Mouse (Mus musculus): ENCODE results near the gene Sh2d6.
"Not testable (repeated sequence)": the region's sequence is repeated elsewhere in the genome, so short reads cannot be mapped to it uniquely, and the experiment has no call there.

Gene Sh2d6

DNA sequence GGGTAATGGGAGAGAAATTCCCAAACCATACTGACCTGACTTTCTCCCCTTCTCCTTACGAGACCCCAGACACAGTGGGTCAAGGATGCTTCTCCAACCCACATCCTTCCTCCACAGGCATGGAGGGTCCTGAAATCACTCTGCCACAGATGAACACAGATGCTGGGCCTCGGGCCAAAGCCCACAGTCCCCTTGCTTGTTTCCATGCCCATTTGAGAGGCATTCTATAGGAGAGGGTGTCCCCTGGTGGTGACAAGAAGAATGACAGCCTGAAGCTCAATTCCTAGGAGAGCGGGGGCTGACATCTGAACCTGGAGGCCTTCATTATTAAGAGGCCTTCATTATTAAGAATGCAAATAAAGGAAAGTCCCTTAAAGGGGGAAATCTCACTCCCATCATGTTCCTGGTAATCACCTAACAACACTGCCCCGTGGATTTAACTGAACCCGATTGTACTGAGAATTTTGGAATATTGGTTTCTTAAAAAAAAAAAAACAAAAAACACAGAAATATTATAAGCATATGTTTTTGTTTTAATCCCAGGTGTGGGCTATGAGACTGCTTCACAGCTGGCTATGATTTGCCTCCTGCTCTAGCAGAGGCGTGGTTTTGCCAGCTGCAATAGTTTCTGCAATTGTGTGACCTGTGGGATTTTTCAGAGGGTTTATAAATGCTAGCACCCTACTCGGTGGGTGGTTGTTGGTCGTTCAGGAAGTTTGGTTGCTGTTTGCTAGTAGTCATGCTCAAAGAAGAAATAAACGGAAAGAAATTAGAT is 12.7 kb upstream of the Sh2d6 start:
- peak; percentile 60 for DNase-seq

DNA sequence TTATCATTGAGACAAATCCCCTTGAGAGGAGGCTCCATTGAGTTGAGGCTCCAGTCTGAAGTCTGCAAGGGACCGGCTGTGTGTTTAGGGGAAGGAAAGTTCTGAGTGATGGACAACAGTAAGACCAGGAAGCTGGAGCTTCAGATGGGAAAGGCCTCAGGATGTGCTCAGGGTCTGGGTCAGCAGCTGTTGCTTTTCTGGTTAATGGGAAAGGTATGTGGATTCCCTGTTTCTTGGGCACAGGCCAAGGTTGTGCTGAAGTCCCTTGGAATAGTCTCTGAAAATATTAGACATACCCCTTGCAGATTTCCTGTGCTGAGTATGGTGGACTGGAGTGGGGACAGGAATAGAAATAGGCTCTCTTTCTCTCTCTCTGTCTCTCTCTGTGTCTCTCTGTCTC is 12.0 kb upstream of the Sh2d6 start:
- not testable (repeated sequence) for DNase-seq

DNA sequence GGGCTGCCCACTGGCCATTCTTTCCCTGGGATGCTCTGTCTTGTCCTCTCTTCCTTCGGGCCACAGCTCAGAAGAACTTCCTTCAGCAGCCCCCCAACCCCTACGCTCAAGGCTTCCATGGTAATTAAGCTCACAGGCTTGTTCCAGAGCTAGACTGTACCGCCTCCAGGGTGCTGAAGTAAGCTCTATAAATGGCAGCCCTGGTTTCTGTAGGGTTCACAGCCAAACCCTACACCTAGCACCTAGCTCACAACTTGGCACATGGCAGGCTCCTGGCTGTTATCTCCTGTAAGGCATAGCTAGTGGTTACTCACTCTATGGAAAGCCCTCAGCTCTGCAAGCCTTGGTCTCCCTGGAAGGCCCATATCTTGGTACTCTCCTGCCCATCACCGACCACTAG is 11.1 kb upstream of the Sh2d6 start:
- DNase-seq = no peak

DNA sequence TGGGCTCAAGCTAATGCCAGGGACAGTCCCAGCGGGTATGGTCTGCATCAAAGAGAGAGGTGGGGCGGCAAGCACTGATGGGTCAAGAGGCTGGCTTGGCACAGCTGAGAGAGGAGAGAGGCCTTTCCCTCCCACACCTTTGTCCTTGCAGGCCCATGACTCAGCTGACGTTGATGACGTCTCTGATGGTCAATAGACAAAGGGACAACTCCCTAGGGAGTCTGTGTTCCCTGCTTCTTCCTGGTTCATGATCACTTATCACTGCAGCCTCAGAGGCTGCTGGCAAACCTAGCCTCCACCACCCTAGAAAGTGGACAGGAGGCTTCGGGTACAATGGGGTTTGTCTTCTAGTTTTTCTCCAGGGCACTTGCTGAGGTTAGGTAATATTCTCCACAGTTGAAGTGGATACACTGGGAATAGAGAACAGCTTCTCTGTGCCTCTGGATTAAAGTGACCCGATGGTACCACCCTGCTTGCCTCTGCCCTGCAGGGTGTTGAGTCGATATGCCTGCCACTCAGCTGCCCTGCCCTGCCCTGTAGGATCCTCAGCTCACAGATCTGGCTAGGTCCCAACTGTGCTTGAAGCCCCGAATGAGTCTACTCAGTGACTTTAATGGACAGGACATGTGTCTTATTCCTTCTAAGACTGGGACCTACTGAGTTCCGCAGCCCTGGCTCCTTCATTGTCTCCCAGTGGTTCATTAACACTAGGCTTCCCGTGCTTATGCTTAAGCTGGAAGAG is 7.1 kb upstream of the Sh2d6 start:
- DNase-seq = no peak

DNA sequence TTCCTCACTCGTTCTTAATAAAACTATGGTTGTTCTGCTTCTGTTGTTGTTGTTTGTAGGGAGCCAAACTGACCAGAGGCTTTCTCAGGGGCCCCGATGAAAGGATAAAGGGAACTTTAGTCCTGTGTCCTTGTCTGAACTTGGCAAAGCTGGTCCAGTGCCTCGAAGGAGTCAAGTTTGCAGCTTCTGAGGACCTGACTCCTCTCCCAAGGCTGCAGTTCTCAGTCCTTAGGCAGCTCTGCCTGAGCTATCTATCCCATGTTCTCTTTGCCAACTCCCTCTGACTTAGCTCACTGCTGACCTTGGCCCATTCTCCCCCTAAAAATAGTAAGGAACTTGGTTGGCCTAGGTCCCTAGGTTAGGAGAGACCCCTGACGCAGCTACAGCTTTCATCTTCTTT is 5.6 kb upstream of the Sh2d6 start:
- no peak for DNase-seq

DNA sequence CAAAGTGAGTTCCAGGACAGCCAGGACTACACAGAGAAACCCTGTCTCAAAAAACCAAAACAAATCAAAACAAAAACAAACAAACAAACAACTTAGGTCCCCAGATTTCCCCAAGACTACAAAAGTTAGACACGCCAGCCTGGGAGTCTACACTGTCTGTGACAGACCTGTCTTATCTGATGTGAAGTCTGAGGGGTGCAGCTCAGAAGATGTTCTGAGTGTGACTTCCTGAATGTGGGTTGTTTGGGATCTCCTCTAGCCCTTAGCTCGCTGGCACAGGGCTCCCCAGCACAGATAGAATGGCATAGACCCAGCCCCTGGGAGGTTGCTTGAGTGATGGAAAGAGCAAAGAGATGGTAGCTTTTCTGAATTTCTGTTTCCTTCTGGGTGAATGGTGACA is 2.7 kb upstream of the Sh2d6 start:
- no peak for DNase-seq

DNA sequence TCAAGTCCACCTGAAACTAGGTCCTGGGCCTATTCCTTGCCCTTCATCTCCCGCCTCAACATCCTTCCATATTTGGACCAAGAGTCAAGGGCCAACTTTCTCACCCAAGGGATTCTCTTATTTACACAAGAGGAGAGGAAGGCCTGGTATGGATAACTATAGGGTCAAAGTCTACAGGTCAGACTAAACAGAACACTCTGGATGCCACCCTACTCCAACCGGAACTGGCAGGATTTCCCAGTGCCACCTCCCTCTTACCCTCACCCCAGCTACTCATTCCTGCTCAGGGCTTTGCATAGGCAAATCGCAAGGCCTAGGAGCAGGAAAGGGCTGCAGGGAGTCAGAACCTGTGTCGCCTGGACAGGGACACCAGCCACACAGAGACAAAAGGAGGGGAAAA is 1.7 kb upstream of the Sh2d6 start:
- no peak for DNase-seq

DNA sequence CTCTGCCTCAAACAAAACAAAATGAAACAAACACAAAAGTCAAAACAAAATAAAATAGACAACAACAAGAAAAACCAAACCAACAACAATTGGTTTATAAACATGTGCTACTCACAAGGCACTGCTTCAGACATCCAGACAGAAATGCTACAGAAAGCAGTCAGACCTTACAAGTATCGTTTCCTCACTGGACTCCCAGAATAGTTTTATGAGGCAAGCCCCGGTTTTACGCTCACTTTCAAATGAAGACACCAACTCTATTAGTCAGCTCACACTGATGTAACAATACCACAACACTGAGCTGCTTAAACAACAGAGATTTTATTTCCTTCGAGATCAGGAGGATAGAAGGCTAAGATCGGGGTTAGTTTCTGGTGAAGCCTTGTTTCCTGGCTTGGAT is 781 bp upstream of the Sh2d6 start:
- DNase-seq = no peak

DNA sequence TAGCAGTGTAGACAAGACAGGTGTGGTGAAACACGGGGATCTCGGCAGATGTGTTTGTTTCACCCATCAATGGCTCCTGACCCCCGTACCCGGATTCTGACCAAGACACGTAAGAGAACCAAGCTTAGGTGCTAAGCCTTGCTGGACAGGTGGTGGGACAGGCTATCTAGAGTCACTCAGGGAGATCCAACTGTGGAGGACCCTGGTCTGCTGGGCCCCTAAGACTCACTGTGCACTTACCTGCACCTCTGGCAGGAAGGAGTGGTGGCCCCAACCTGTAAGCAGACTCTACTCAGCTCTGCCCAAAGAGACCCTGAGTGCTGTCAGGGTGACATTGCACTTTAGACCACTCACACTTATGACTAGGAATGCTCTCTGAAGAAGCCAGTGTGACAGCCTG is 603 bp downstream of the Sh2d6 start:
- no peak for DNase-seq

DNA sequence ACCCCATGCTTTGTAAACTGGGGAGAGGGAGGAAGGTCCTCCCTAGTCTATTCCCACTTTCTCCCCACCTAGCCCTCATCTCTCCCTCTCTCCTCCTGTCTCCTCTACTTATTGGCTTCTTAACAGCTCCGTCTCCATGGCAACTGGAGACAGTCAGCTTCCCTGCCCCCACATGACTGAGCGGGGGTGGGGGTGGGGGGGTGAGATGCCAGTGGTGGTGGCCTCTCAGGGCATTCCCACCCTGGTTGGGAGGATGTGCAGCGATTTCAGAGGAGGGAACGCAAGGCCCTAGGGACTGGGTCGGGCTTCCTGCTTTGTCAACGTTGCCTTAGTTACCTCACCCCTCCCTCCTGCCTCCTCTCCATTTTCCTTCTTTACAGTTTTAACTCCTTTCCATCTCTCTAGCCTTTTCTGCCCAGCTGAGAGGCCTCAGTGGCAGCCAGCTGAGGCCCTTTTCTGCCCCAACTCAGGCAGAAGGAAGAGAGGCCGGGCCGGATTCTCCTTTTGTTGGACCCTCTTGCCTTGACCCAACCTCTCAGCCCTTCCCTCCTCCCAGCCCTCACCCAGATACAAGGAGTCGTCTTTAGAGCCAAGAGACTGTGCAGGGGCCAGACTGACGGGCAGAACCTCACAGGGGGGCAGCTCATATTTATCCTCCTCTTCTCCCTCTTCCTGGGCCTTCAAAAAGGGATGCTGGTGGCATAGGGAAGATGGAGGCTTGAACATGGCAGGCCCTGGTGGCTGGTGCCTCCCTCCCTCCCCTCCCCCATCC is 1.4 kb downstream of the Sh2d6 start:
- no peak for DNase-seq

DNA sequence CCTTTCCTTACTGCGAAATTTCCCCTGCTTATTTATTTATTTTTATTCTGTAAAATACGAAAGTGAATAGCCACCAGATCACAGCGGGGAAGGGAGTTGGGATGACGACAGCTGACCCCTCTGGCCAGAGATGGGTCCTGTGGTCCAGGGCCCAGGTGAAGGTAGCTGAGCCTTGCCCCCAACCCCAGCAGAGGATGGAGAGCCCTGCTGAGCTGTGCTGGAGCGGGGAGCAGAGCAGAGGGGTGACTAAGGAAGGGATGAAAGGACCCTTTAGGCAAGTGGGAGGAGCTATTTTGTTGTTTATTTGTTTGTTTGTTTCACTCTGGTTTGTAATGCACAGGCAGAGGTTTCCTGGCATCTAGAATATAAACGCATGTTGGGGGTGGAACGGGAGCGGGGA is 2.2 kb downstream of the Sh2d6 start:
- DNase-seq = no peak

DNA sequence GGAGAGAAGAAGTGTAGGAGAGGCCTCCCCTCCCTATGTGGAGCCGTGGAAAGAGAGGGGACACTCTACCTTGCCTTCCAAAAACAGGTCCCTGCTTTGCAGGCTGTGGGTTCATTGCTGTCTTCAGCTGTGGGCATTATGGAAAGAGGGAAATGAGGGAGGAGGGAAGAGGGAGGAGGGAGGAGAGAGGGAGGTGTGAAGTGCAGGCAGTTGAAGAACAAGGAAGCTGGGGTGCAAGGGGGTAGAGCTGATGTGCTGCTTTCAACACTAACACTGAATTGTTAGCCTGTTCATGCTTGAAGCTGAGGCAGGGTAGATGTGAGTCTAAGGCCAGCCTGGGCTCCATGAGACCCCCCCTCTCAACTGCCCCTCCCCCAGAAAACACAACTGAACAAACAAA is 2.7 kb downstream of the Sh2d6 start:
- no peak for DNase-seq

DNA sequence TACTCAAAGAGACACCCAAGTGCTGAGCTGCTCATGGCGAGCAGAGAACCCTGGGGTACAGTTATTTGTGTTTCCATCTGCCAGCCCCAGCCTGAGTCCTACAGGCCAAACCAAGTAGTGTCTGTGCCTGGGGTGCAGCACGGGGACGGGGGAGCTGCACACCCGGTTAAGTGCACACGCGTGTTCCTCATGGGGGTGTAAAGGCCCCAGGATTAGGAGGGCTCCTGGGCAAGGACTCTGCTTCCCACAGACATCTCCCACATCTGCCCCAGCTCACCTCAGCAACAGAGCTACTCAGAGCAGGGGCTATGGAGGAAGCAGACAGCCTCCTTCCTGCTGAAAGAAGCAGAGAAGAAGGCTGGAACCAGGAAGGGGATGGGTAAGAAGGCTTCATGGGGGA is 5.9 kb downstream of the Sh2d6 start:
- DNase-seq = no peak

DNA sequence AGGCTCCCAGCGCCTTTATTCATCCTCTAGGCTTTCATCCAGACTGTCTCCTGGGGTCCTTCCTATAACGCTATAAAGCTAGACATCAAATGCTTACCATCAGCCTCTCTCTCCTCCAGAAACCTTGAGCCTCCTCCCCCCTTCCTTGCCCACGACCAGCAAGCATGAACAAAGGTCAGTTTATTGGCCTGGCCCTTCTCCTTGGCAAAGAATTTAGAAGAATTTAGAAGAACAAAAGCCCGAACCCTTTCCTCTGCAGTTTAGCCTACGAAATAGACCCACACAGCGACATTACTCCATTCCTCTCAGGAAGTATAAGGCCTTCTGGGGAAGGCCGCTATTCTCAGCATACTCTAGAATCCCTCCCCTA is 8.5 kb downstream of the Sh2d6 start:
- DNase-seq = no peak

DNA sequence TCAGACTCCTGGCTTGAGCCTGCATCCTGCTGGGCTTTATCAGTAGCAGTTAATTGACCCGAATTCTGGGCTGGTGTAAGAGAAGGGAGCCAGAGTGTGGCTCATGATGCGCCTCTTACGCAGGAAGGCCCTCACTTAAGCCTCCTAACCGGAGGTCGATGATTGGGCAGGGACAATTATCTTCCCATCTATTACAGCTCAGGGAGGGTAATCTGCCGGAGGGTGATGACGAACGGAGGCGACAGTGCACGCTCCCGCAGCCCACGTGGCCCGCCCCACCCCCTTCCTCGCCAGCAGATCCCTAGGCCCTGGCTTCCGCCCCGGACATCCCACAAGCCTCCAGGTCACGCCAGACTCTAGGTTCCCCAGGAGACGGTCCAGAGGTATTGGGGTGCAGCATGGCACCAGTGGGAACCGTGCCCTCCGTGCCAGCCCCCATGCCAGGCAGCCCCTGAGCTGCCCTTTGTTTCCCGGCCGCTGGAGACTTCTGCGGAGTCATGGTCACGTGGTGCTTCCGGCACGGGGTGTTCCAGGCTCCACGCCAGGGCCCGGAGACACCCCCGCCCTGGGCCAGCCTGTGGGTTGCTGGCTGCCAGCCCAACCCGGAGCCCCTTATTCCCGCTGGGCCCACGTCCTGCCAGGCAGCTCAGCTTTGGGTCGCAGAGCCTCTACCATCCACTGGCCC is 9.0 kb downstream of the Sh2d6 start:
- peak; percentile 83 for DNase-seq

DNA sequence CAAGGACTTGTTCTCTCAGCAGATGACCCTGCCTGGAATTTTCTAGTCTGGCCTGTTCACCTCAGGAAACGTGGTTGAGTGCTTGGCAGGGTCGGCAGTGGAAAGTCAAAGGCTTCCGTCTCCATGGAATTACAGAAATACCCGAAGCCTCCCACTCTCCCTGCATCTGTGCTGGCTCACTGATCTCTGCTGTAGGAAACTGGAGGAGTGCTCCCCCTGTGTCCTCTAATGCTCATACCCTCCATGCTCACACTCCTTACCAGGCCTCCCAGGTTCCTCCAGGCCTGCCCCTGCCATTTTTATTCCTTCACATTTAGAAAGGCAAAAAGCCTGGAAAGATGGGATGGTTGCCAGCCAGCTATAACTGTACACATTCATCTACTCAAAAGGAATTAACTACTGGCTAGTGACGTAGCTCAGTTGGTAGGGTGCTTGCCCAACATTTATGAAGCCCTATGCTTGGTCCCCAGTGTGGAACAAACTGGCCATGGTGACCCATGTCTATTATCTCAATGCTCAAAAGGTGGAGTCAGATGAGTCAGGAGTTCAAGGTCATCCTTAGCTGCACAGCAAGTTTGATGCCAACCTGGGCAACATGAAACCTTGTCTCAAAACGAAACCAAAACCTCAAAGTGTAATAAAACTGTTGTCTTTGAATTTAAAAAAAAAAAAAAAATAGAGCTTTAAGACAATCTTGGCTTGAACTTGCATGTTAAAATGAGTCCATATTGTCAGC is 10.7 kb downstream of the Sh2d6 start:
- DNase-seq = no peak

DNA sequence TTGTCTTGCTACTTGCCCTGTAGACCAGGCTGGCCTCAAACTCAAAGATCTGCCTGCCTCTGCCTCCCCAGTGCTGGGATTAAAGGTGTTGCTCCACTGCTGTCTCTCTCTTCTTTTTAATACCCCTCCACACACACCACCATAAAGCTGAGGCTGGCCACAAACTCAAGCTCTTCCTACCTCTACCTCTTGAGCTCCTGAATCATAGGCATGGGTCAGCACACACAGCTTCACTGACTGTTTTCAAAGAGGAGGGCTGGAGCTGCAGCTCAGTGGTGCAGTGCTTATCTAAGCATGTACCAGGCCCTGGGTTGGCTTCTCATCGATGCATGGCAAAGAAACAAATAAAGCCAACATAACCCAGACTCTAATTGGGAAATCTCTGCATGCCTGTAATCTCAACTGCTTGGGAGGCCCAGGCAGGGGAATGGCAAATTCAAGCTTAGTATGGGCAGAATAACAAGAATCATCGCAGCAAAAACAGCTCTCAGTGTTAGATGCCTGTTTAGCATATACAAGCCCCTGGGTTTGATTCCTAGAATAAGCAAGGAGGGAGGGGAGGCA is 11.6 kb downstream of the Sh2d6 start:
- DNase-seq = no peak

DNA sequence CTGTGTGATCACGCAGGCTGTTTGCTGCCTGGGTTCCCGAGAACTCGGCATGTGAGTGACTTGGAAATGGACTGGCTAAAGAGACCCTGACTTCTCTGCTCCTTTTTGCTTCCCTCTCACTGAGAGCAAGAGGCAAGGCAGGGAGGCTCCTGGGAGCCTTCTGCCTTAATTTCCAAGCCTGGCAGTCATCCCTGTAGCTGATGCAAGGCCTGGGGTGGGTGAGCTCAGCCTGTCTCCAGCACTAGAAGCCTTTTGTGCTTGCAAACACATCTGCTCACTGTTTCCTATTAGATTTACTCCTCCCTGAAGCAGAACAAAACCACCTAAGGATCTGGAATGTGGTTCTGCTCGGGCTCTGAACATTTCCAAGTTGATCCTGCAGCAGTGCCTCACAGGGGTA is 12.9 kb downstream of the Sh2d6 start:
- DNase-seq = no peak

DNA sequence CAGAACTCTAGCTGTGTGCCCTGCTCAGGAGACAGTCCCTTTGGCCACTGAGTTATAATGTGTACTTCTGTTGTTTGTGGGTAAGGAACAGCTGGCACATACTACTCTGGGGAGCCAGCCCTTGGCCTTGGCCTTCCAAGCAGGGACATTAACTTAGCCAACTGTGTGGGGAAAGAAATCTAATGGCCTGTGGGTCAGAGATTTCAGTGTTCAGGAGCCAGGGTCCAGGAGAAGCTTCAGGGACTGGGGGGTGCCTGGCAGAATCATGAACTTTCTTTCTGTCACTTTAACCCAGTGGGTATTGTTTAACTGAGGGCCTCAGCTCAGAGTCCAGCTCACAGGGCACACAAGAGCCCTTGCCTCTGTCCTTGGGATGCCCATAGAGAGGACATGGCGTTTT is 15.4 kb downstream of the Sh2d6 start:
- DNase-seq = no peak

DNA sequence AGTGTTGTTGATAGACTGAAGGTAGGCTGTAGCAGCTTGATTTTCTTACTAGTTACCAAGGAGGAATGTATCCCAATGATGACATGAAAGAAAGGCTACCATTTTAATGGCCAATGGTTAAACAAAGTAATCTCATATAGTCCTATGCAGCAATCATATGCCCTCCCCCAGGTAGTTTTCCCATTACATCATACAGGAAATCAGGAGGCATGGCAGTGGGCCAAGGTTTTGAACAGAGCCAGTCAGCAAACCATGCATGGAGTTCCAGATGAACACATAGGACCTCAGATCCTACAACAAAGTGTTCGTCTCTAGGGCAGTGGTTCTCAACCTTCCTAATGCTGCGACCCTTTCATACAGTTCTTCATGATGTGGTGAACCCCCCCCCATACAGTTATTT is 17.6 kb downstream of the Sh2d6 start:
- DNase-seq = no peak

DNA sequence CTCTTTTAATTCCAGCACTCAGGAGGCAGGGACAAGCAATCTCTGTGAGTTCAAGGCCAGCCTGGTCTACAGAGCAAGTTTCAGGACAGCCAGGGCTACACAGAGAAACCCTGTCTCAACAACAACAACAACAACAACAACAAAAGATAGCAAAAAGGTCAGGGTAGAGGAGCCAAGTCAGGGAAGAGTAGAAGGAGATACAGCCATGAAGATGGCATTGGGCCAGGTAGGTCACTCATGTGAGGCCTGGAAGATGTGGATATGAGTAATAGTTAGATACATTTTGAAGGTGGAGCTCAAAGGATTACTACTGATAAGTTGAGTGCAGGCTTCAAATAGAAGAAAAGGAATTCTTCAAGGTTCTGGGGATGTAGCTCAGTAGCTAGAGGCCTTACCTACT is 18.2 kb downstream of the Sh2d6 start:
- DNase-seq = no peak

DNA sequence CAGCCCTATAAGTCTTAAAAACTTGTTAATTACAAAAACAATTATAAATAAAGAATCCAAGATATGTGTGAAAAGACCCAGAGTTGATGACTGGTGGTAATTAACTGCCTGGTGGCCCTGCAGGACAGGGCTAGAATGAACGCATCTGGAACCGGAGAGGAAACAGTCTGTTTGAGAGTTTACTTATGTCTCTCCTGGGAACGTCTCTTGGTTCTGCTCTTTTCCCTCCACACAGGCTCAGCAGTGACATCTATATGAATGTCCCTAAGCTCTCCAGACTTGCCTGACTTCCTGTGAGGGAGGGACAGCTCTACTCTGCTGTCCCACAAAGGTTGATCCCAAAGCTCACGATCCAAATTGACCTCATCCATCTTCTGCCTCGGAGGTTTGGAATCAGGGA is 22.6 kb downstream of the Sh2d6 start:
- no peak for DNase-seq
